Mouse (Mus musculus) urinary bladder, postnatal 36 days (tissue): Measurements from ENCODE around the gene A830031A19Rik.

Experiments
- DNase-seq, 2 experiments: peaks; one replicate each; pipeline ENCODE4 v3.0.0; 2022; ENCODE audit warnings: low spot score in 2 of 2, mixed read lengths in 1 of 2

A830031A19Rik gene

GRCm38 (mm10) chr11:24074634-24075104, at the start of gene A830031A19Rik:
TSS of gene A830031A19Rik (minus strand) at chr11:24075054.
- DNase-seq = no peak

- DNase-seq = no peak
Observed at GRCm38 (mm10) chr11:24123991-24124390, 49.1 kb upstream of the A830031A19Rik start.

GRCm38 (mm10) chr11:24122899-24123298, 48.0 kb upstream of the A830031A19Rik start:
- DNase-seq = no peak

- DNase-seq = no peak
Observed at GRCm38 (mm10) chr11:24121136-24121535, 46.3 kb upstream of the A830031A19Rik start.

GRCm38 (mm10) chr11:24116582-24117318, 41.9 kb upstream of the A830031A19Rik start:
- DNase-seq = no peak

GRCm38 (mm10) chr11:24116041-24116440, 41.2 kb upstream of the A830031A19Rik start:
- DNase-seq = no peak

GRCm38 (mm10) chr11:24115017-24115752, 40.3 kb upstream of the A830031A19Rik start:
- DNase-seq = no peak

- no peak for DNase-seq
Observed at GRCm38 (mm10) chr11:24111720-24112119, 36.9 kb upstream of the A830031A19Rik start.

- no peak for DNase-seq
Observed at GRCm38 (mm10) chr11:24110113-24110512, 35.3 kb upstream of the A830031A19Rik start.

GRCm38 (mm10) chr11:24109388-24109787, 34.5 kb upstream of the A830031A19Rik start:
- no peak for DNase-seq

- no peak for DNase-seq
Observed at GRCm38 (mm10) chr11:24108974-24109373, 34.1 kb upstream of the A830031A19Rik start.

GRCm38 (mm10) chr11:24107414-24107813, 32.6 kb upstream of the A830031A19Rik start:
- DNase-seq = no peak

- no peak for DNase-seq
Observed at GRCm38 (mm10) chr11:24103128-24103742, 28.4 kb upstream of the A830031A19Rik start.

GRCm38 (mm10) chr11:24102372-24102771, 27.5 kb upstream of the A830031A19Rik start:
- DNase-seq = no peak

GRCm38 (mm10) chr11:24101625-24102024, 26.8 kb upstream of the A830031A19Rik start:
- no peak for DNase-seq

GRCm38 (mm10) chr11:24100449-24101070, 25.7 kb upstream of the A830031A19Rik start:
- DNase-seq = no peak

- DNase-seq = no peak
Observed at GRCm38 (mm10) chr11:24099886-24100293, 25.0 kb upstream of the A830031A19Rik start.

- DNase-seq = no peak
Observed at GRCm38 (mm10) chr11:24099215-24099614, 24.4 kb upstream of the A830031A19Rik start.

GRCm38 (mm10) chr11:24098662-24099061, 23.8 kb upstream of the A830031A19Rik start:
- no peak for DNase-seq

GRCm38 (mm10) chr11:24098069-24098468, 23.2 kb upstream of the A830031A19Rik start:
- no peak for DNase-seq

- DNase-seq = no peak
Observed at GRCm38 (mm10) chr11:24097026-24097425, 22.2 kb upstream of the A830031A19Rik start.

GRCm38 (mm10) chr11:24096483-24096882, 21.6 kb upstream of the A830031A19Rik start:
- no peak for DNase-seq
